Mouse (Mus musculus): Measurements from ENCODE around the gene Rflna. TPM values are rescaled to one million over a fixed set of nuclear protein-coding genes. Genes with fewer than 3 reads are reported as not detected.

Rflna gene
- polyA plus RNA-seq, 1 experiment from 2014 or later = 9.3 TPM

GRCm38 (mm10) chr5:125017332-125017731, 14.3 kb downstream of the Rflna start:
- H3K4me2 ChIP-seq = no peak overlapping the region
- WGBS = 70% methylated on average over 15 of the region's 15 CpGs
- DNase-seq (no peak), ATAC-seq (ENCODE audit: insufficient read depth) (no peak)
- no peak for TF ChIP-seq CTCF (IDR thresholded peaks at IDR 0.05; ENCODE audit: low read depth)
- no peaks in the 10 kb centered on the region for H3K4me1 ChIP-seq (ENCODE audit: insufficient read depth)
- H3K9ac ChIP-seq = no peak overlapping the region
- H3K27ac ChIP-seq (ENCODE audit: low read depth) = no peak overlapping the region
- no peak overlapping the region for H3K4me3 ChIP-seq (ENCODE audit: low read depth, low read length)
- no peaks in the 10 kb centered on the region for H3K9me3 ChIP-seq (ENCODE audit: low read depth, low read length)
- H3K27me3 ChIP-seq (ENCODE audit: insufficient read depth, low read length) = no peaks in the 10 kb centered on the region
- H3K36me3 ChIP-seq (ENCODE audit: insufficient read depth) = peaks cover 81% of the 10 kb centered on the region

- TF ChIP-seq CTCF (IDR thresholded peaks at IDR 0.05; ENCODE audit: low read depth) = no peak
- DNase-seq (no peak), ATAC-seq (ENCODE audit: insufficient read depth) (no peak)
- H3K4me3 ChIP-seq (ENCODE audit: low read depth, low read length) = no peak overlapping the region
- H3K27me3 ChIP-seq (ENCODE audit: insufficient read depth, low read length) = no peaks in the 10 kb centered on the region
- no peak overlapping the region for H3K9ac ChIP-seq
- WGBS = 82% methylated on average over 5 of the region's 5 CpGs
- no peaks in the 10 kb centered on the region for H3K9me3 ChIP-seq (ENCODE audit: low read depth, low read length)
- no peaks in the 10 kb centered on the region for H3K4me1 ChIP-seq (ENCODE audit: insufficient read depth)
- H3K36me3 ChIP-seq (ENCODE audit: insufficient read depth) = peaks cover 87% of the 10 kb centered on the region
- H3K4me2 ChIP-seq = no peak overlapping the region
- H3K27ac ChIP-seq (ENCODE audit: low read depth) = no peak overlapping the region
Measured at GRCm38 (mm10) chr5:125019099-125019498, 16.1 kb downstream of the Rflna start.

GRCm38 (mm10) chr5:125021298-125021697, 18.3 kb downstream of the Rflna start:
- H3K9ac ChIP-seq = no peak overlapping the region
- DNase-seq (no peak), ATAC-seq (ENCODE audit: insufficient read depth) (no peak)
- no peak overlapping the region for H3K4me2 ChIP-seq
- H3K27me3 ChIP-seq (ENCODE audit: insufficient read depth, low read length) = no peaks in the 10 kb centered on the region
- no peak for TF ChIP-seq CTCF (IDR thresholded peaks at IDR 0.05; ENCODE audit: low read depth)
- H3K4me1 ChIP-seq (ENCODE audit: insufficient read depth) = no peaks in the 10 kb centered on the region
- peaks cover 88% of the 10 kb centered on the region for H3K36me3 ChIP-seq (ENCODE audit: insufficient read depth)
- H3K27ac ChIP-seq (ENCODE audit: low read depth) = no peak overlapping the region
- no peaks in the 10 kb centered on the region for H3K9me3 ChIP-seq (ENCODE audit: low read depth, low read length)
- 85% methylated on average over 11 of the region's 11 CpGs for WGBS
- H3K4me3 ChIP-seq (ENCODE audit: low read depth, low read length) = no peak overlapping the region

DNA sequence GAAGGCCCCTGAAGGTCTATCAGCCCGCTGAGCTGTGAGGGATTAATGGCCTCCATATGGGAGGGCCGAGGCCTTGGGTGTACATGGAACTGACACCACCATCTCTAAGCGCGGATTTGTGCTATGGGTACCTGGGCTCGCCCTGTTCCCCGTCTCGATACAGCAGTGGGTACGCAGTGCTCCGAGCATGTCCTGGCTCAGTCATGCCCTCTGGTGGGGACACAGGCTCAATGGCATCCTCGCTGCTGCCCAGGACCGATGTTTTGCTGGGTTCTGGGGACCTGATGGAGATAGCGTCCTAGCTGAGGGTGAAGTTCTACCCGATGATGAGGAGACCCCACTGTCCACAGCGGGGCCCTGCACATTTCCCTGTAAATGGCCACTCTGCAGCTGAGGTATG, 21.0 kb downstream of the Rflna start:
- 82% methylated on average over 14 of the region's 14 CpGs for WGBS
- no peaks in the 10 kb centered on the region for H3K4me1 ChIP-seq (ENCODE audit: insufficient read depth)
- no peak overlapping the region for H3K27ac ChIP-seq (ENCODE audit: low read depth)
- H3K4me2 ChIP-seq = no peak overlapping the region
- H3K4me3 ChIP-seq (ENCODE audit: low read depth, low read length) = no peak overlapping the region
- peaks cover 88% of the 10 kb centered on the region for H3K36me3 ChIP-seq (ENCODE audit: insufficient read depth)
- no peak overlapping the region for H3K9ac ChIP-seq
- peak; percentile 74 for TF ChIP-seq CTCF (IDR thresholded peaks at IDR 0.05; ENCODE audit: low read depth)
- DNase-seq (peak; percentile 60), ATAC-seq (ENCODE audit: insufficient read depth) (no peak)
- H3K27me3 ChIP-seq (ENCODE audit: insufficient read depth, low read length) = no peaks in the 10 kb centered on the region
- H3K9me3 ChIP-seq (ENCODE audit: low read depth, low read length) = no peaks in the 10 kb centered on the region

DNA sequence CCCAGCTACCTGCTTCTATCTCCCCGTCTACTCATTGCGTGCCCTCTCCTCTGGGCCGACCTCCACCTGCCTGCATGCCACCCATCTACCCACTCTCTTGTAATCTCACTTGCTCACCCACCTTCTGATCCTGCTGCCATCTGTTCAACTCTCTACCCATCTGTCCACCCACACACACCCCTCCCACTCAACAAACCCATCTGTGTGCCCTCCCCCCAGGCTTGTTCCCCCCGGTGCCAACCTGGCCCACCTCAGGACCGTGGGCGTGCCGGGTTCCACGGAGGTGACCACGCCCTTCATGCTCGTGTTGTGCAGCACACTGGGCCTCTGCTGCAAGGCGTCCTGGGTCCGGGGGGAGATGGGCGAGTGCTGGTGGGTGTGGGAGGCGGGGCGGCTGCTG, 25.4 kb downstream of the Rflna start:
- H3K9me3 ChIP-seq (ENCODE audit: low read depth, low read length) = no peaks in the 10 kb centered on the region
- TF ChIP-seq CTCF (IDR thresholded peaks at IDR 0.05; ENCODE audit: low read depth) = no peak
- no peaks in the 10 kb centered on the region for H3K27me3 ChIP-seq (ENCODE audit: insufficient read depth, low read length)
- no peaks in the 10 kb centered on the region for H3K4me1 ChIP-seq (ENCODE audit: insufficient read depth)
- ATAC-seq (ENCODE audit: insufficient read depth) (no peak), DNase-seq (no peak)
- no peak overlapping the region for H3K4me3 ChIP-seq (ENCODE audit: low read depth, low read length)
- H3K4me2 ChIP-seq = no peak overlapping the region
- H3K36me3 ChIP-seq (ENCODE audit: insufficient read depth) = peaks cover 99% of the 10 kb centered on the region
- 93% methylated on average over 15 of the region's 15 CpGs for WGBS
- H3K9ac ChIP-seq = no peak overlapping the region
- H3K27ac ChIP-seq (ENCODE audit: low read depth) = no peak overlapping the region

- Histone ChIP-seq H3K27me3 (ENCODE audit: insufficient read depth, low read length) (no peaks in the 10 kb centered on the region), H3K9me3 (ENCODE audit: low read depth, low read length) (no peaks in the 10 kb centered on the region), H3K4me3 (ENCODE audit: low read depth, low read length) (no peak overlapping the region), H3K9ac (no peak overlapping the region), H3K27ac (ENCODE audit: low read depth) (no peak overlapping the region), H3K4me2 (no peak overlapping the region), H3K36me3 (ENCODE audit: insufficient read depth) (peaks cover 99% of the 10 kb centered on the region), H3K4me1 (ENCODE audit: insufficient read depth) (no peaks in the 10 kb centered on the region)
- DNase-seq (no peak), ATAC-seq (ENCODE audit: insufficient read depth) (no peak)
- 97% methylated on average over 20 of the region's 20 CpGs for WGBS
- TF ChIP-seq CTCF (IDR thresholded peaks at IDR 0.05; ENCODE audit: low read depth) = no peak
Measured at GRCm38 (mm10) chr5:125028911-125029310, 25.9 kb downstream of the Rflna start.

DNA sequence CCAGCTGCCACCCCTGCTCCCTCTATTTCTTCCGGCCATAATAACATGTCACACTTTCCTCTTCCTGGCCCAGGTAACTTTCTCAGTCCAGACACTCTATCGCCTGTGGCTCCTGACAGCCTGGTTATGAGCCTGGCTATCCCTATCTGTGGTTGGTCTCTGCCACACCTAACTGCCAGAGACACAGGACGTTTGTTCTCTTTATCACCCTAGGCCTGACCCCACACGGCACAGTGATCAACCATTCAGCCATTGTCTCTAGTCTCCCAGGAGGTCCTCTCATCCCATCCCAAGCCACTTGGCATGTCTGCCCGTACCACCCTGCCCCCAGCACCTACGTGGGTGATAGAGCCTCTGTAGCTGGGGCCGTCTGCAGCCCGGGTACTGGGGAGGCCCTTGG, 33.5 kb downstream of the Rflna start:
- no peak overlapping the region for H3K9ac ChIP-seq
- H3K27me3 ChIP-seq (ENCODE audit: insufficient read depth, low read length) = no peaks in the 10 kb centered on the region
- no peak overlapping the region for H3K4me3 ChIP-seq (ENCODE audit: low read depth, low read length)
- H3K9me3 ChIP-seq (ENCODE audit: low read depth, low read length) = no peaks in the 10 kb centered on the region
- no peak overlapping the region for H3K4me2 ChIP-seq
- no peak overlapping the region for H3K27ac ChIP-seq (ENCODE audit: low read depth)
- DNase-seq (no peak), ATAC-seq (ENCODE audit: insufficient read depth) (no peak)
- TF ChIP-seq CTCF (IDR thresholded peaks at IDR 0.05; ENCODE audit: low read depth) = no peak
- WGBS = 89% methylated on average over 8 of the region's 8 CpGs
- no peaks in the 10 kb centered on the region for H3K4me1 ChIP-seq (ENCODE audit: insufficient read depth)
- H3K36me3 ChIP-seq (ENCODE audit: insufficient read depth) = peaks cover 98% of the 10 kb centered on the region

Data from lung, embryonic 14.5 days (tissue).